Mouse (Mus musculus) monocyte, adult 2 months (primary cell): Measurements from ENCODE around the gene Prss29.

ENCODE experiments used
- DNase-seq, 2 experiments: peaks; one replicate each; pipeline ENCODE4 v3.0.0; 2022; ENCODE audit warnings: low spot score in 2 of 2, low read depth in 1 of 2

The Prss29 gene

GRCm38 (mm10) chr17:25341490-25341889, 23.0 kb downstream of the Prss29 start:
- DNase-seq, result no peak

GRCm38 (mm10) chr17:25345462-25345861, 27.0 kb downstream of the Prss29 start, which contains the start of gene Tpsab1:
Gene Tpsab1, minus strand, starts transcription at chr17:25345562.
- no peak for DNase-seq

GRCm38 (mm10) chr17:25361291-25361690, 42.8 kb downstream of the Prss29 start:
- no peak for DNase-seq

- DNase-seq, result no peak
These were observed 45.3 kb downstream of the Prss29 start for GRCm38 (mm10) chr17:25363726-25364125.

- no peak for DNase-seq
These were observed 47.6 kb downstream of the Prss29 start, which contains the start of gene Tpsb2 for GRCm38 (mm10) chr17:25366005-25366404. Gene Tpsb2, plus strand, starts transcription at chr17:25366305.

GRCm38 (mm10) chr17:25368973-25369372, 50.5 kb downstream of the Prss29 start, which contains the start of gene Tpsg1:
Gene Tpsg1, plus strand, starts transcription at chr17:25369273.
- DNase-seq, result no peak
